Mouse (Mus musculus) liver, embryonic 14.5 days (tissue): ENCODE data around the gene Igf1. TPM values are rescaled to one million over a fixed set of nuclear protein-coding genes. Genes with fewer than 3 reads are reported as not detected.

Experiments
- ATAC-seq: fragments of 200-750 bp; cut with Nextera tagmentation; 2 replicates; pipeline ENCODE4 v1.8.0; 2017; ENCODE audit warnings: moderate number of reproducible peaks, mild to moderate bottlenecking, moderate library complexity; ENCODE audit not compliant: insufficient read depth
- DNase-seq, 3 experiments: peaks; one replicate each; pipeline ENCODE4 v3.0.0-alpha.2; 2012 to 2013; ENCODE audit warnings: low read depth in 3 of 3, low spot score in 3 of 3
- H3K27ac ChIP-seq: fragments of 300-500 bp; sonication (generic); 2 replicates; pipeline ENCODE4 v1.5.1; 2014; ENCODE audit warnings: moderate library complexity, mild to moderate bottlenecking, control low read depth, inconsistent platforms
- H3K27me3 ChIP-seq: fragments of 300-500 bp; sonication (generic); 2 replicates; pipeline ENCODE4 v1.6.1; 2014; ENCODE audit warnings: mild to moderate bottlenecking, low read length, moderate library complexity; ENCODE audit not compliant: control insufficient read depth, insufficient read depth
- H3K36me3 ChIP-seq: fragments of 300-500 bp; sonication (generic); replicated peaks from 2 replicates; pipeline ENCODE4 v1.6.1; 2014; ENCODE audit warnings: low read depth; ENCODE audit not compliant: control insufficient read depth, insufficient read depth
- H3K4me1 ChIP-seq, 2 experiments: fragments of 200-500 bp in 1 of 2; fragments of 300-500 bp in 1 of 2; sonication (generic) in 1 of 2; replicated peaks; 2 replicates each; pipeline ENCODE4 v1.6.1; 2012 to 2014; ENCODE audit warnings: antibody characterized with exemption in 1 of 2, inconsistent platforms in 1 of 2, low read length in 1 of 2; ENCODE audit not compliant: control insufficient read depth in 2 of 2, insufficient read depth in 2 of 2
- H3K4me2 ChIP-seq: fragments of 300-500 bp; sonication (generic); 2 replicates; pipeline ENCODE4 v1.6.1; 2014; ENCODE audit warnings: low read depth, mild to moderate bottlenecking, control low read depth, moderate library complexity
- H3K4me3 ChIP-seq, 2 experiments: fragments of 200-500 bp in 1 of 2; fragments of 300-500 bp in 1 of 2; sonication (generic) in 1 of 2; 2 replicates each; pipeline ENCODE4 v1.5.1; 2012 to 2014; ENCODE audit warnings: low read depth in 2 of 2, low read length in 2 of 2, mild to moderate bottlenecking in 2 of 2, control low read depth in 1 of 2, inconsistent platforms in 1 of 2, moderate library complexity in 1 of 2; ENCODE audit not compliant: insufficient read depth in 1 of 2
- H3K9ac ChIP-seq: fragments of 300-500 bp; sonication (generic); replicated peaks from 2 replicates; pipeline ENCODE4 v1.6.1; 2014; ENCODE audit warnings: mild to moderate bottlenecking, control low read depth, moderate library complexity
- H3K9me3 ChIP-seq: fragments of 300-500 bp; sonication (generic); 2 replicates; pipeline ENCODE4 v1.6.1; 2016; ENCODE audit warnings: low read length, mixed read lengths; ENCODE audit not compliant: control insufficient read depth
- CTCF ChIP-seq: IDR thresholded peaks from 2 replicates; pipeline ENCODE4 v1.5.1; 2016; ENCODE audit warnings: antibody characterized with exemption, low read depth, control low read depth
- EP300 ChIP-seq: IDR thresholded peaks from 2 replicates; pipeline ENCODE4 v1.6.1; 2016; ENCODE audit warnings: antibody characterized with exemption, low read depth
- WGBS: fragments of 180-500 bp; shearing (Covaris S2); extraction: QIAGEN DNeasy Blood & Tissue Kit; methylation state at CpG from one replicate; pipeline ENCODE4 v1.1.7; 2014; ENCODE audit not compliant: insufficient replicate concordance; 5-methylcytosine and 5-hydroxymethylcytosine counted together
- polyA plus RNA-seq, 2 experiments: library from polyadenylated mRNA; depleted of rRNA in 1 of 2; stranded (reverse) in 1 of 2; unstranded in 1 of 2; fragments of >200 nt; fragmentation: Nextera tagmentation in 1 of 2; extraction: Ambion mirVana in 1 of 2; gene quantifications; 2 replicates each; pipeline versions ENCODE4 v1.2.1 to v1.2.3; 2012 to 2014

Gene Igf1
- polyA plus RNA-seq, 2 experiments, result 7.1 to 10.6 TPM

- no peaks in the 10 kb centered on the region for H3K27me3 ChIP-seq
- H3K36me3 ChIP-seq, result no peaks in the 10 kb centered on the region
- H3K27ac ChIP-seq, result no peak overlapping the region
- WGBS, result 62% methylated on average over 10 of the region's 10 CpGs
- DNase-seq (no peak), ATAC-seq (no peak)
- no peak for TF ChIP-seq EP300
- no peak for TF ChIP-seq CTCF
- H3K9me3 ChIP-seq, result no peaks in the 10 kb centered on the region
- H3K4me1 ChIP-seq, result no peaks in the 10 kb centered on the region
- no peak overlapping the region for H3K4me2 ChIP-seq
- H3K4me3 ChIP-seq, result no peak overlapping the region
- H3K9ac ChIP-seq, result no peak overlapping the region
These were observed 36.2 kb upstream of the Igf1 start for GRCm38 (mm10) chr10:87821906-87822305.

DNA sequence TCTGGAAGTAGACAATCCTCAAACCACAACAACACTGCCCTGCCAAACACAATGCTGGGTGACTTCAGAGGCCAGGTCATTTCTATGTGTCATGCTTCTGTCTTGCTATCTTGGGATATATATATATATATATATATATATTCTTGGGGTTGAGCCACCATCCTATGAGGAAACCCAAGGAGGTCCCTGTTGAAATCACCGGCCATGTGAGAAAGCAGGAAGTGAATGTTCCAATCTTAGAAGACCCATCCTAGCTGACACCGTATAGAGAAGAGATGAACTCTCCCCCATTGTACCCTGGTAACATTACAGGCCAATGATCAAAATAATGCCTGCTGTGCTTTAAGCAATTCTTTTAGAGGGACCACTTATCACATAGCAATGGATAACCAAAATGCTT is 28.1 kb upstream of the Igf1 start:
- WGBS, result 53% methylated on average over 2 of the region's 2 CpGs
- ATAC-seq (no peak), DNase-seq (no peak)
- H3K27me3 ChIP-seq, result no peaks in the 10 kb centered on the region
- H3K4me3 ChIP-seq, result no peak overlapping the region
- H3K27ac ChIP-seq, result no peak overlapping the region
- no peak overlapping the region for H3K9ac ChIP-seq
- H3K4me1 ChIP-seq, result no peaks in the 10 kb centered on the region
- H3K4me2 ChIP-seq, result no peak overlapping the region
- H3K9me3 ChIP-seq, result no peaks in the 10 kb centered on the region
- TF ChIP-seq EP300 (no peak), CTCF (no peak)
- H3K36me3 ChIP-seq, result no peaks in the 10 kb centered on the region

DNA sequence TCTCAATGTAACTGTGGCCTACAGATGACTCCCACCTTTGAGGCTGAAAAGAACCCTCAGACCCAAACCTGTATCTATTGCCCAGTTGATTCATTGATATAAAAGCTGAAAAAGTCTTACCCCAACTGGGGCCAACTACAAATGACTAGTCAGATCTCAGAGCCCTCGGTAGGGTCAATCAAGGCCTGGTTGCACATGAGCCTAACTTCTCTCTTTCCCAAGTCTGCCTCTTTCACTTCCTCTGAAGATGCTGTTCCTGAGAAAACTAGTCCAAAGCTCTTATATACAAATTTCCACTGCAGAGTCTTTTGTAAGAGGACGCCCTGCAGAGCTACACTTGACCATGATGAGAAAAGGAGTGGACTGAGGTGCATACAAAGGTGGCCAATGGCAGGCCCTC is 27.4 kb upstream of the Igf1 start:
- no peak for ATAC-seq

GRCm38 (mm10) chr10:87832101-87832500 is 26.0 kb upstream of the Igf1 start:
- no peak overlapping the region for H3K27ac ChIP-seq
- DNase-seq (no peak), ATAC-seq (no peak)
- WGBS, result 43% methylated on average over 1 of the region's 1 CpGs
- H3K4me3 ChIP-seq, result no peak overlapping the region
- no peak overlapping the region for H3K9ac ChIP-seq
- no peaks in the 10 kb centered on the region for H3K27me3 ChIP-seq
- H3K4me1 ChIP-seq, result no peaks in the 10 kb centered on the region
- no peaks in the 10 kb centered on the region for H3K9me3 ChIP-seq
- H3K4me2 ChIP-seq, result no peak overlapping the region
- H3K36me3 ChIP-seq, result no peaks in the 10 kb centered on the region
- no peak for TF ChIP-seq EP300
- TF ChIP-seq CTCF, result no peak

More for the DNA sequence above, 27.4 kb upstream of the Igf1 start:
- WGBS, result 50% methylated on average over 2 of the region's 2 CpGs
- Histone ChIP-seq H3K27me3 (no peaks in the 10 kb centered on the region), H3K9me3 (no peaks in the 10 kb centered on the region), H3K4me1 (no peaks in the 10 kb centered on the region), H3K9ac (no peak overlapping the region), H3K4me3 (no peak overlapping the region), H3K36me3 (no peaks in the 10 kb centered on the region), H3K4me2 (no peak overlapping the region), H3K27ac (no peak overlapping the region)
- no peak for DNase-seq
- TF ChIP-seq CTCF, result no peak

DNA sequence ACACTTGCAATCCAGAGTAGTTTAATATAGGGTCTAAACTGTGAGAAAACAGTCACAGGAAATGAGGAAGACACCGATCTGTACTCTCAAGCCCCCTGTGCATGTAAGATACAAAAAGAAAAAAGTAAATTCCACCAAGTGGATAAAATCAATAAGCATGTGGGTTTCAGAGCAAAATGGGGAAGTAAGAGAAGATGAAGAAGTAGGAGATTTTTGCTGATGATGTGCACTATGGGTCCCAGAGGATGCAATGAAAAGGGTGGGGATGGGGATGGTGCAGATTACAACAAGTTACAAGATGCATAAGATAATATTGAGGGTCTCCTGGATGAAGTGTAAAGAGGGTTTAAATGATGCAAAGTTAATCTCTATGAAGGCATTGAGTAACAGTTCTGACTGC is 18.6 kb upstream of the Igf1 start:
- Histone ChIP-seq H3K9ac (no peak overlapping the region), H3K36me3 (no peaks in the 10 kb centered on the region), H3K4me2 (no peak overlapping the region), H3K27ac (no peak overlapping the region), H3K27me3 (no peaks in the 10 kb centered on the region), H3K4me3 (no peak overlapping the region), H3K9me3 (no peaks in the 10 kb centered on the region), H3K4me1 (no peaks in the 10 kb centered on the region)
- no peak for DNase-seq
- 48% methylated on average over 1 of the region's 1 CpGs for WGBS
- TF ChIP-seq CTCF, result no peak
- no peak for TF ChIP-seq EP300
- no peak for ATAC-seq
